Mouse (Mus musculus): ENCODE results near the gene Hist1h2be. TPM values are rescaled to one million over a fixed set of nuclear protein-coding genes. Genes with fewer than 3 reads are reported as not detected.
A peak's percentile ranks its signal among the peaks of the same experiment; 100 is the strongest.
"Not testable (repeated sequence)": the region's sequence is repeated elsewhere in the genome, so short reads cannot be mapped to it uniquely, and the experiment has no call there.

Gene Hist1h2be
- polyA plus RNA-seq, 1 experiment from 2014 or later, result 1.1 TPM

- Histone ChIP-seq H3K27ac (ENCODE audit: low read depth, low read length) (peak overlapping the region; percentile 90), H3K4me3 (ENCODE audit: low read length) (peak overlapping the region; percentile 44), H3K4me1 (ENCODE audit: control insufficient read depth, insufficient read depth, low read depth, low read length) (peaks cover 18% of the 10 kb centered on the region), H3K4me2 (ENCODE audit: low read length) (peak overlapping the region; percentile 53), H3K9ac (ENCODE audit: low read depth, low read length) (peak overlapping the region; percentile 57)
- not testable (repeated sequence) for ATAC-seq; H3K27me3 ChIP-seq (replicated peaks; ENCODE audit: control insufficient read depth, insufficient read depth, low read length); H3K9me3 ChIP-seq (ENCODE audit: control insufficient read depth, low read length); H3K36me3 ChIP-seq (ENCODE audit: control insufficient read depth, insufficient read depth, low read length)
- 2% methylated on average over 12 of the region's 41 CpGs for WGBS
These were observed 50.5 kb downstream of the Hist1h2be start for GRCm38 (mm10) chr13:23570261-23571021.

- Histone ChIP-seq H3K4me3 (ENCODE audit: low read length) (no peak overlapping the region), H3K4me1 (ENCODE audit: control insufficient read depth, insufficient read depth, low read depth, low read length) (no peaks in the 10 kb centered on the region; the same call in 1 of the 2 replicates), H3K27ac (ENCODE audit: low read depth, low read length) (no peak overlapping the region), H3K4me2 (ENCODE audit: low read length) (no peak overlapping the region), H3K9me3 (ENCODE audit: control insufficient read depth, low read length) (no peaks in the 10 kb centered on the region), H3K27me3 (replicated peaks; ENCODE audit: control insufficient read depth, insufficient read depth, low read length) (no peaks in the 10 kb centered on the region), H3K36me3 (ENCODE audit: control insufficient read depth, insufficient read depth, low read length) (no peaks in the 10 kb centered on the region), H3K9ac (ENCODE audit: low read depth, low read length) (no peak overlapping the region)
- ATAC-seq, result no peak
- WGBS, result 86% methylated on average over 2 of the region's 2 CpGs
These were observed 56.4 kb downstream of the Hist1h2be start for GRCm38 (mm10) chr13:23564482-23564881.

DNA sequence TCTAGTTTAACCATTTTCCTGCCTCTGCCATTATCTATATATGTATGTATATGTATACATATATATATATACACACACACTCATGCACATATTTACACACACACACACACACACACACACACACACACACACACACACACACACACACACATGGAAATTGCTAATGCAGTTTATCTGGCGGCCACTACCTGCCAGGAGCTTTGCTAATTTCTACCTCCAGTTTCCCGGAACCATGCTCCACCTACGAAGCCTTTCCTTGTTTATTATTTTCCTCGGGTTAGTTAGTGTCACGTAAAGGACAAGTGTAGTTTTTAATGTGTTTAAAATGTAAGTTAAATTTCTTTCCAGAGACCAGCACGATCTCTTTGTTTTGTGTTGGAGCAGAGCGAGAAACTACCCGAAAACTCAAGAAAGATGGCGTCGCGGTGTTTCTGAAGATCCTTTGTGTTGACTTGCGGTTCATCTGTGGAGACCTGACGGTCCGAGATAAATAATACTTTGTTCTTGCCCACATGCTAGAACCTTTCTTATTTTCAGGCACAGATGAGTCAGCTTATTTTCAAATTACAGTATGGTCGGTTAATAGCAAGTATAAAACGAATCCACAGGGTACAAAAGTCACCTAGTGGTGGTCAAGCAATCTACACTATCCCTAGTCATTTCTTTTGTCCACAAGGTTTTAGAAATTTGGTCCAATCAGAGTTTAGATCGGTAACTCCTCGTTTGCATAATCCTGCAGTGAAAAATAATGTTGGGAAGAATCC is 58.0 kb downstream of the Hist1h2be start:
- Histone ChIP-seq H3K4me1 (ENCODE audit: control insufficient read depth, insufficient read depth, low read depth, low read length) (no peaks in the 10 kb centered on the region; the same call in 1 of the 2 replicates), H3K36me3 (ENCODE audit: control insufficient read depth, insufficient read depth, low read length) (no peaks in the 10 kb centered on the region), H3K4me3 (ENCODE audit: low read length) (peak overlapping the region; percentile 46), H3K4me2 (ENCODE audit: low read length) (peak overlapping the region; percentile 87), H3K9ac (ENCODE audit: low read depth, low read length) (peak overlapping the region; percentile 60), H3K27ac (ENCODE audit: low read depth, low read length) (peak overlapping the region; percentile 94), H3K9me3 (ENCODE audit: control insufficient read depth, low read length) (no peaks in the 10 kb centered on the region), H3K27me3 (replicated peaks; ENCODE audit: control insufficient read depth, insufficient read depth, low read length) (no peaks in the 10 kb centered on the region)
- peak; percentile 60 for ATAC-seq
- 2% methylated on average over 18 of the region's 18 CpGs for WGBS

DNA sequence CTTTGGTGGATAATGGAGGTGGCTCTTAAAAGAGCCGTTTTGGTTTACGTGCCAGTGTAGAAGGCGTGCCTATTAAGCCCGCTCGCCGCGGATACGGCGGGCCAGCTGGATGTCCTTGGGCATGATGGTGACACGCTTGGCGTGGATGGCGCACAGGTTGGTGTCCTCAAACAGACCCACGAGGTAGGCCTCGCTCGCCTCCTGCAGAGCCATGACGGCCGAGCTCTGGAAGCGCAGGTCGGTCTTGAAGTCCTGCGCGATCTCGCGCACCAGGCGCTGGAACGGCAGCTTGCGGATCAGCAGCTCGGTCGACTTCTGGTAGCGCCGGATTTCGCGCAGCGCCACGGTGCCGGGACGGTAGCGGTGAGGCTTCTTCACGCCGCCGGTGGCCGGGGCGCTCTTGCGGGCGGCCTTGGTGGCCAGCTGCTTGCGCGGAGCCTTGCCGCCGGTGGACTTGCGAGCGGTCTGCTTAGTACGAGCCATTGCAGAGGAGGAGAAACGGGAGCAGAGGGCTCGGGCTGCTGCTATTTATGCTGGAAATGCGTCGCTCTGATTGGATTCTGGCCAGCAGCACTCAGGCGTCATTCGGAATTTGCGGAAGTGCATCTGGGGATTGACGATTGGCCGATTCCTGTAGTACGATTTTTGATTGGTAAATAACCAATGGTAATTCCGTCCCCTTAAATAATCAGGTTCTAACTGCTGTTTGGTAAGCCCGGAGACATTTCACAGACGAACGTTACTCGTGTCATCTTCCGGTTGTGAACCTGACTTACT is 58.9 kb downstream of the Hist1h2be start, which contains the start of gene Hist1h3e:
Gene Hist1h3e (minus strand): TSS at position 487 of the 777 bp plus-strand sequence.
- H3K4me1 ChIP-seq (ENCODE audit: control insufficient read depth, insufficient read depth, low read depth, low read length); H3K9me3 ChIP-seq (ENCODE audit: control insufficient read depth, low read length); H3K27me3 ChIP-seq (replicated peaks; ENCODE audit: control insufficient read depth, insufficient read depth, low read length); H3K36me3 ChIP-seq (ENCODE audit: control insufficient read depth, insufficient read depth, low read length): not testable (repeated sequence)
- H3K9ac ChIP-seq (ENCODE audit: low read depth, low read length), result peak within 1 kb of the TSS; percentile 60
- under 1% methylated on average over 39 of the region's 67 CpGs for WGBS
- peak; percentile 97 for ATAC-seq
- H3K4me3 ChIP-seq (ENCODE audit: low read length), result peak within 1 kb of the TSS; percentile 46
- peak within 1 kb of the TSS; percentile 94 for H3K27ac ChIP-seq (ENCODE audit: low read depth, low read length)
- peak within 1 kb of the TSS; percentile 87 for H3K4me2 ChIP-seq (ENCODE audit: low read length)

GRCm38 (mm10) chr13:23561531-23561882 is 59.4 kb downstream of the Hist1h2be start:
- 0% methylated on average over 2 of the region's 5 CpGs for WGBS
- not testable (repeated sequence) for H3K36me3 ChIP-seq (ENCODE audit: control insufficient read depth, insufficient read depth, low read length); H3K9me3 ChIP-seq (ENCODE audit: control insufficient read depth, low read length); H3K27ac ChIP-seq (ENCODE audit: low read depth, low read length); H3K27me3 ChIP-seq (replicated peaks; ENCODE audit: control insufficient read depth, insufficient read depth, low read length); H3K4me1 ChIP-seq (ENCODE audit: control insufficient read depth, insufficient read depth, low read depth, low read length); H3K9ac ChIP-seq (ENCODE audit: low read depth, low read length); ATAC-seq
- Histone ChIP-seq H3K4me2 (ENCODE audit: low read length) (peak overlapping the region; percentile 87), H3K4me3 (ENCODE audit: low read length) (peak overlapping the region; percentile 46)

- H3K27ac ChIP-seq (ENCODE audit: low read depth, low read length); H3K9ac ChIP-seq (ENCODE audit: low read depth, low read length); ATAC-seq; H3K36me3 ChIP-seq (ENCODE audit: control insufficient read depth, insufficient read depth, low read length); H3K4me2 ChIP-seq (ENCODE audit: low read length); H3K9me3 ChIP-seq (ENCODE audit: control insufficient read depth, low read length); H3K4me3 ChIP-seq (ENCODE audit: low read length); H3K4me1 ChIP-seq (ENCODE audit: control insufficient read depth, insufficient read depth, low read depth, low read length); H3K27me3 ChIP-seq (replicated peaks; ENCODE audit: control insufficient read depth, insufficient read depth, low read length): not testable (repeated sequence)
- WGBS, result 17% methylated on average over 2 of the region's 2 CpGs
These were observed 60.2 kb downstream of the Hist1h2be start for GRCm38 (mm10) chr13:23560699-23561098.

DNA sequence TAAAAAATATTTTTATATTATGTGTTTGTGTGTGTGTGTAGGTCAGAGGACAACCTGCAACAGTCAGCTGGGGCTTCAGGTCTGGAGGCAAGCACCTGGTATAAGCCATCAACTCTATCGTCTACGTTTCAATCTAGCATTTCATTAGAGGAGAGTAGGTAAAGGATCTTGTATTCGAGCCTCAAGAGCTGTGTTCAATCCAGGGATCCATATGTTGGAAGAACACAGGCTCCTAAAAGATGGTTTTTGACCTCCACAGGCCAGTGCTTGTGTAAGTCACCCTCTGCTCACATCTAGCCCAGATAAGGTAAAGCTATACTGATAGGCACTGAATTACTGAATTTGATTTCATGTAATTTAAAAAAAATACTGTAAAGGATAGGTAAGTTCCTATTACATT is 64.0 kb downstream of the Hist1h2be start:
- ATAC-seq, result no peak
- WGBS, result 67% methylated on average over 3 of the region's 3 CpGs
- Histone ChIP-seq H3K4me2 (ENCODE audit: low read length) (no peak overlapping the region), H3K4me3 (ENCODE audit: low read length) (no peak overlapping the region), H3K9me3 (ENCODE audit: control insufficient read depth, low read length) (no peaks in the 10 kb centered on the region), H3K9ac (ENCODE audit: low read depth, low read length) (no peak overlapping the region), H3K4me1 (ENCODE audit: control insufficient read depth, insufficient read depth, low read depth, low read length) (peaks cover 9% of the 10 kb centered on the region), H3K36me3 (ENCODE audit: control insufficient read depth, insufficient read depth, low read length) (no peaks in the 10 kb centered on the region), H3K27ac (ENCODE audit: low read depth, low read length) (no peak overlapping the region), H3K27me3 (replicated peaks; ENCODE audit: control insufficient read depth, insufficient read depth, low read length) (no peaks in the 10 kb centered on the region)

GRCm38 (mm10) chr13:23555839-23556416 is 65.0 kb downstream of the Hist1h2be start:
- Histone ChIP-seq H3K27ac (ENCODE audit: low read depth, low read length) (peak overlapping the region; percentile 82), H3K4me2 (ENCODE audit: low read length) (peak overlapping the region; percentile 100), H3K36me3 (ENCODE audit: control insufficient read depth, insufficient read depth, low read length) (no peaks in the 10 kb centered on the region), H3K4me3 (ENCODE audit: low read length) (peak overlapping the region; percentile 54), H3K9me3 (ENCODE audit: control insufficient read depth, low read length) (no peaks in the 10 kb centered on the region), H3K9ac (ENCODE audit: low read depth, low read length) (peak overlapping the region; percentile 70), H3K27me3 (replicated peaks; ENCODE audit: control insufficient read depth, insufficient read depth, low read length) (no peaks in the 10 kb centered on the region), H3K4me1 (ENCODE audit: control insufficient read depth, insufficient read depth, low read depth, low read length) (peaks cover 9% of the 10 kb centered on the region)
- ATAC-seq, result peak; percentile 86
- 0% methylated on average over 18 of the region's 18 CpGs for WGBS

All from hindbrain, embryonic 16.5 days (tissue).